Mouse (Mus musculus) liver, embryonic 14.5 days (tissue): ENCODE measurements around the gene Apold1.

Source experiments
- CTCF ChIP-seq: IDR thresholded peaks from 2 replicates; pipeline ENCODE4 v1.5.1; 2016; ENCODE audit warnings: antibody characterized with exemption, low read depth, control low read depth
- EP300 ChIP-seq: IDR thresholded peaks from 2 replicates; pipeline ENCODE4 v1.6.1; 2016; ENCODE audit warnings: antibody characterized with exemption, low read depth

GRCm38 (mm10) chr6:134998076-134998475 lies 16.6 kb downstream of the Apold1 start:
- TF ChIP-seq CTCF: no peak
- TF ChIP-seq EP300: no peak
